Mouse (Mus musculus) liver, embryonic 15.5 days (tissue): ENCODE data around the gene Lca5. TPM values are rescaled to one million over a fixed set of nuclear protein-coding genes. Genes with fewer than 3 reads are reported as not detected.

Experiments used
- ATAC-seq: fragments of 200-750 bp; cut with Nextera tagmentation; 2 replicates; pipeline ENCODE4 v1.8.0; 2017; ENCODE audit warnings: moderate number of reproducible peaks, mild to moderate bottlenecking, moderate library complexity; ENCODE audit not compliant: insufficient read depth
- H3K27ac ChIP-seq: fragments of 300-500 bp; sonication (generic); replicated peaks from 2 replicates; pipeline ENCODE4 v1.5.1; 2015; ENCODE audit warnings: mild to moderate bottlenecking, inconsistent platforms
- H3K27me3 ChIP-seq: fragments of 300-500 bp; sonication (generic); 2 replicates; pipeline ENCODE4 v1.6.1; 2015; ENCODE audit warnings: mild to moderate bottlenecking, inconsistent platforms
- H3K36me3 ChIP-seq: fragments of 300-500 bp; sonication (generic); replicated peaks from 2 replicates; pipeline ENCODE4 v1.6.1; 2015; ENCODE audit warnings: moderate library complexity, mild to moderate bottlenecking, inconsistent platforms
- H3K4me1 ChIP-seq: fragments of 300-500 bp; sonication (generic); replicated peaks from 2 replicates; pipeline ENCODE4 v1.6.1; 2015; ENCODE audit warnings: inconsistent platforms
- H3K4me2 ChIP-seq: fragments of 300-500 bp; sonication (generic); 2 replicates; pipeline ENCODE4 v1.6.1; 2015; ENCODE audit warnings: moderate library complexity, mild to moderate bottlenecking, inconsistent platforms
- H3K4me3 ChIP-seq: fragments of 300-500 bp; sonication (generic); replicated peaks from 2 replicates; pipeline ENCODE4 v1.5.1; 2015; ENCODE audit warnings: mild to moderate bottlenecking, inconsistent platforms
- H3K9ac ChIP-seq: fragments of 300-500 bp; sonication (generic); 2 replicates; pipeline ENCODE4 v1.6.1; 2015; ENCODE audit warnings: moderate library complexity, mild to moderate bottlenecking, inconsistent platforms
- H3K9me3 ChIP-seq: fragments of 300-500 bp; sonication (generic); replicated peaks from 2 replicates; pipeline ENCODE4 v1.6.1; 2016; ENCODE audit warnings: inconsistent platforms
- WGBS: fragments of 180-500 bp; shearing (Covaris S2); methylation state at CpG from one replicate; pipeline ENCODE4 v1.1.7; 2015; ENCODE audit warnings: mixed read lengths; ENCODE audit not compliant: insufficient replicate concordance; 5-methylcytosine and 5-hydroxymethylcytosine counted together
- polyA plus RNA-seq: library from polyadenylated mRNA; unstranded; fragments of >200 nt; fragmentation: Nextera tagmentation; extraction: Ambion mirVana; gene quantifications from 2 replicates; pipeline ENCODE4 v1.2.1, GENCODE M21; 2015

The Lca5 gene
- polyA plus RNA-seq, 1 experiment from 2014 or later = 0.79 TPM

DNA sequence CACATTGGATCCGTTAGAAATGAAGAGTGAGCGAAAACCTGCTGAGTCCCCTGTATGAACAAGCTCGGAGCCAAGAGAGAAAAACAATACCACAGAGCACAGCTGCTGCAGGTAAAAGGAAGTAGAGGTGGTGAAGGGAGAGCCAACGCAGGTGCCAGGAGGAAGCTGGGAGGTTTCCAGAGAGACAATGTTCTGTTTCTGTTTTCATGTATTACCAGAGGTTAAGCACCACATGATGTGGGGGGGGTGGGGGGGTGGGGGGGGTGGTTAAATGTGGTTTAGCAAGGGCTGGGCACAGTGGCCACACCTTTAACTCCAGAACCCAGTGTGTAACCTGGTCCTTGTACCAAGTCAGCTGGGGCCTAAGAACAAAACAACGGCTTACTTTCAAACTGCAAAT is 3.3 kb downstream of the Lca5 start:
- Histone ChIP-seq H3K4me2 (no peak overlapping the region), H3K9me3 (no peaks in the 10 kb centered on the region), H3K9ac (no peak overlapping the region), H3K4me3 (no peak overlapping the region), H3K27me3 (no peaks in the 10 kb centered on the region), H3K4me1 (peaks cover 7% of the 10 kb centered on the region; the same call in 1 of the 2 replicates), H3K27ac (no peak overlapping the region), H3K36me3 (no peaks in the 10 kb centered on the region)
- no peak for ATAC-seq
- WGBS = 64% methylated on average over 5 of the region's 5 CpGs

GRCm38 (mm10) chr9:83434489-83434888 is 6.4 kb downstream of the Lca5 start:
- Histone ChIP-seq H3K27me3 (no peaks in the 10 kb centered on the region), H3K4me3 (no peak overlapping the region), H3K9ac (no peak overlapping the region), H3K27ac (no peak overlapping the region), H3K4me2 (no peak overlapping the region), H3K36me3 (no peaks in the 10 kb centered on the region), H3K9me3 (no peaks in the 10 kb centered on the region), H3K4me1 (no peaks in the 10 kb centered on the region)
- no peak for ATAC-seq
- WGBS = 45% methylated on average over 4 of the region's 4 CpGs

DNA sequence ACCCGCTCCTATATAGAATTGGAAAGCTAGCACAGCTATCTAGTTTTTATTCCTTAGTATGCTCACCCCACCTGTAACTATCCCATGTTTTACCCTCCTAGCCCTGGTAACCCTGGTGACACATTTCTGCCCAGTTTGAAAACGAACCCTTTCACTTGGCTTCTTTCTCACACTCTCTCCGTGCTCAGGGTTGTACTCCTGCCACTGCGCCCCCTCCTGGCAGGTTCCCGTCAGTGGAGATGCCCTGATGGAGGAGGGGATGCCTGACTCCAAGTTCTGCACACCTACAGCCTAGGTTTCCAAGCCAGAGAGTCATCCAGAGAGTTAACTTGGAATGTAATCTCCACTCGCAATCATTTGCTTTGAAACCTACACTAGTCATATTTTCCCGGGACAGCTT is 7.3 kb downstream of the Lca5 start:
- Histone ChIP-seq H3K9ac (no peak overlapping the region), H3K4me2 (no peak overlapping the region), H3K27ac (no peak overlapping the region), H3K4me1 (no peaks in the 10 kb centered on the region), H3K4me3 (no peak overlapping the region), H3K36me3 (no peaks in the 10 kb centered on the region), H3K9me3 (no peaks in the 10 kb centered on the region), H3K27me3 (no peaks in the 10 kb centered on the region)
- no peak for ATAC-seq
- WGBS = 47% methylated on average over 7 of the region's 7 CpGs

- Histone ChIP-seq H3K4me1 (no peaks in the 10 kb centered on the region), H3K4me2 (no peak overlapping the region), H3K4me3 (no peak overlapping the region), H3K9ac (no peak overlapping the region), H3K9me3 (no peaks in the 10 kb centered on the region), H3K27me3 (no peaks in the 10 kb centered on the region), H3K36me3 (no peaks in the 10 kb centered on the region), H3K27ac (no peak overlapping the region)
- 58% methylated on average over 4 of the region's 4 CpGs for WGBS
- ATAC-seq = no peak
Observed at GRCm38 (mm10) chr9:83427926-83428325, 13.0 kb downstream of the Lca5 start.

GRCm38 (mm10) chr9:83418965-83419364 is 22.0 kb downstream of the Lca5 start:
- no peaks in the 10 kb centered on the region for H3K27me3 ChIP-seq
- no peak overlapping the region for H3K9ac ChIP-seq
- 61% methylated on average over 5 of the region's 5 CpGs for WGBS
- H3K27ac ChIP-seq = no peak overlapping the region
- H3K9me3 ChIP-seq = no peaks in the 10 kb centered on the region
- no peak for ATAC-seq
- no peak overlapping the region for H3K4me2 ChIP-seq
- no peaks in the 10 kb centered on the region for H3K4me1 ChIP-seq
- H3K36me3 ChIP-seq = no peaks in the 10 kb centered on the region
- no peak overlapping the region for H3K4me3 ChIP-seq

- Histone ChIP-seq H3K27ac (no peak overlapping the region), H3K4me3 (no peak overlapping the region), H3K4me2 (no peak overlapping the region), H3K36me3 (no peaks in the 10 kb centered on the region), H3K27me3 (no peaks in the 10 kb centered on the region), H3K4me1 (no peaks in the 10 kb centered on the region), H3K9me3 (no peaks in the 10 kb centered on the region), H3K9ac (no peak overlapping the region)
- no peak for ATAC-seq
- WGBS = 57% methylated on average over 10 of the region's 10 CpGs
Observed at GRCm38 (mm10) chr9:83413046-83413445, 27.9 kb downstream of the Lca5 start.

- Histone ChIP-seq H3K4me1 (no peaks in the 10 kb centered on the region), H3K4me3 (no peak overlapping the region), H3K4me2 (no peak overlapping the region), H3K36me3 (no peaks in the 10 kb centered on the region), H3K9me3 (no peaks in the 10 kb centered on the region), H3K27ac (no peak overlapping the region), H3K9ac (no peak overlapping the region), H3K27me3 (no peaks in the 10 kb centered on the region)
- WGBS = 61% methylated on average over 7 of the region's 7 CpGs
- no peak for ATAC-seq
Observed at GRCm38 (mm10) chr9:83405150-83405549, 35.8 kb downstream of the Lca5 start.

DNA sequence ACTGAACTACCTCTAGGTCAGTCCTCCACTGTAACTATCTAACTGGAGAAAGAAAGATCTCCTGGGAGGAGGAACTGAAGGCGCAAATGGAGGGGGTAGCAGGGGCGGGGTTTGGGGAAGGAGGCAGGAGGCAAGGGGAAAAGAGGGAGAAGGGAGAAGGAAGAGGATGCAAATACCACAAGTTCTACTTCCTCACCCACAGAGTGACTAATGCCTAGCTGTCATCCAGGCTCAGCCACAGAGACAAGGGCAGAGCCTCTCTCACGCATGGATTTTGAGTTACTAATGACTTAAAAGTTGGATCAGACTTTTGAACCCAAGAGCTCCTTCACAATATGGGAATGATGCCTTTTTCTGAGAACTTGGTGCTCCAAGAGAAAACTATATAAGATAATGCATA is 40.1 kb downstream of the Lca5 start:
- no peaks in the 10 kb centered on the region for H3K9me3 ChIP-seq
- WGBS = 8% methylated on average over 3 of the region's 3 CpGs

GRCm38 (mm10) chr9:83399414-83399813 is 41.5 kb downstream of the Lca5 start:
- H3K27ac ChIP-seq = no peak overlapping the region
- no peak overlapping the region for H3K4me3 ChIP-seq
- WGBS = 61% methylated on average over 7 of the region's 7 CpGs
- H3K4me2 ChIP-seq = no peak overlapping the region
- no peaks in the 10 kb centered on the region for H3K4me1 ChIP-seq
- H3K27me3 ChIP-seq = no peaks in the 10 kb centered on the region
- no peak overlapping the region for H3K9ac ChIP-seq
- ATAC-seq = no peak
- no peaks in the 10 kb centered on the region for H3K36me3 ChIP-seq
- H3K9me3 ChIP-seq = no peaks in the 10 kb centered on the region

More for the DNA sequence above, 40.1 kb downstream of the Lca5 start:
- no peaks in the 10 kb centered on the region for H3K27me3 ChIP-seq
- H3K4me1 ChIP-seq = no peaks in the 10 kb centered on the region
- H3K27ac ChIP-seq = no peak overlapping the region
- H3K4me3 ChIP-seq = no peak overlapping the region
- ATAC-seq = no peak
- H3K9ac ChIP-seq = no peak overlapping the region
- no peak overlapping the region for H3K4me2 ChIP-seq
- no peaks in the 10 kb centered on the region for H3K36me3 ChIP-seq

DNA sequence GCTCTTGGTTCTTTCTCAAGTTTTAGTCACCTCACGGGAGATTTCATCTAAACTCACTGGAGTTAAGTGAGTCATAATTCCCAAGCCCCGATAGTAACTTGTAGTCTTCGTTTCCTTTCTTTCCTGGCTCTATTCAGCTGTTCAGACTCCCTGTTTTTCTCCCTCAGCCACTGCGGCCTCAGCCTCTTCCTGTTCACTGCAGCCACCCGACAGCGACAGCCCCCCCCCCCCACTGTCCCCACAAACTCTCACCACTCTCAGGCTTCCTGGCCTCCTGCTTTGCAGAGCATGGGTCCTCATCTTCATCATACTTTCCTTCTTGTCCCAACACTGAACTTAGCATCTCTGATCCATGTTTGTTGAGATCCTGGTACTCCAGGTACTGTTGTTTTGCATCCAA is 42.7 kb downstream of the Lca5 start:
- Histone ChIP-seq H3K4me3 (no peak overlapping the region), H3K4me2 (no peak overlapping the region), H3K27ac (no peak overlapping the region), H3K9me3 (no peaks in the 10 kb centered on the region), H3K36me3 (no peaks in the 10 kb centered on the region), H3K9ac (no peak overlapping the region), H3K27me3 (no peaks in the 10 kb centered on the region), H3K4me1 (no peaks in the 10 kb centered on the region)
- WGBS = 21% methylated on average over 6 of the region's 6 CpGs
- ATAC-seq = no peak

GRCm38 (mm10) chr9:83395456-83395855 is 45.5 kb downstream of the Lca5 start:
- Histone ChIP-seq H3K27me3 (no peaks in the 10 kb centered on the region), H3K4me1 (no peaks in the 10 kb centered on the region), H3K4me2 (no peak overlapping the region), H3K36me3 (no peaks in the 10 kb centered on the region), H3K4me3 (no peak overlapping the region), H3K9ac (no peak overlapping the region), H3K27ac (no peak overlapping the region), H3K9me3 (no peaks in the 10 kb centered on the region)
- no peak for ATAC-seq
- WGBS = 76% methylated on average over 15 of the region's 15 CpGs

DNA sequence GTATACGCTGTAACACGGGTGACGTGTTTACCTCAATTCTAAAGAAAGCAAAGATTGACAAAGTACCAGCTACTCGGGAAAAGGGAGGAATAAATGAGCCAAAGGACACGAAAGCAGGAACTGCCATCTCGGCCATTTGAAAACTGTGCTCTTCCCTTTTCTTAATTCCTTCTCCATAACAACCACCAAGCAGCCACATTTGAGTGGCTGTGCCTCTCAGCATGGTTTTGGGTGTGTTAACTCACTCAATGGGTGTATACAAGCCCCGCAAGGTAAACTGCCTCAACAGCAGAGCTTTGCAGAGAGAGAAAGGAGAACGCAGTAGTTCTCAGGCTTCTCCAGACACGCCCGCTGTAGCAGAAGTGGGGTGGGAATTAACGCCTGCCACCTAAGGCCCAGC is 48.9 kb downstream of the Lca5 start:
- Histone ChIP-seq H3K27me3 (no peaks in the 10 kb centered on the region), H3K4me3 (no peak overlapping the region), H3K27ac (no peak overlapping the region), H3K9me3 (no peaks in the 10 kb centered on the region), H3K9ac (no peak overlapping the region), H3K36me3 (no peaks in the 10 kb centered on the region), H3K4me1 (no peaks in the 10 kb centered on the region), H3K4me2 (no peak overlapping the region)
- WGBS = 65% methylated on average over 11 of the region's 11 CpGs
- ATAC-seq = no peak
